Mouse (Mus musculus) frontal cortex, postnatal 36 days (tissue): ENCODE data around the gene Fbxo41.

Experiments
- DNase-seq, 2 experiments: peaks; one replicate each; pipeline ENCODE4 v3.0.0; 2022; ENCODE audit warnings: low spot score in 2 of 2

Fbxo41 gene

DNA sequence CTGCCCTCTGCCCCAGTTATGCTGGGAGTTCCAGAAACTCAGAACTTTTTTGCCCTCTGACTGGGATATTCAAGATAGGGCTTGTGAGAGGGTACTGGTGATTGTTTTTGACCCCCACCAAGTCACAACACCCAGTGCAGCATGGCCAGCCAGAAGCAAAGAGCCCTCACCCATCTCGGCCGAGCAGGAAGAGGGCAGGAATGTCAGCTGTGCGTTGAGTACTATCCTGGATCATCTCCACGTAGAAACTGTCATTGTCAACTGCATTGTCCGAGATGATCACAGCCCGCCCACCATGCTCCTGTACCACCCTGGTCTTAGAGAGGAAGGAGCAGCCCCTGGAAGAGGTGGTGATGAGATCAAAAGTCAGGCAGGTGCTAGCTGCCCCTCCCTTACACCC is 55.4 kb downstream of the Fbxo41 start:
- DNase-seq, result no peak

DNA sequence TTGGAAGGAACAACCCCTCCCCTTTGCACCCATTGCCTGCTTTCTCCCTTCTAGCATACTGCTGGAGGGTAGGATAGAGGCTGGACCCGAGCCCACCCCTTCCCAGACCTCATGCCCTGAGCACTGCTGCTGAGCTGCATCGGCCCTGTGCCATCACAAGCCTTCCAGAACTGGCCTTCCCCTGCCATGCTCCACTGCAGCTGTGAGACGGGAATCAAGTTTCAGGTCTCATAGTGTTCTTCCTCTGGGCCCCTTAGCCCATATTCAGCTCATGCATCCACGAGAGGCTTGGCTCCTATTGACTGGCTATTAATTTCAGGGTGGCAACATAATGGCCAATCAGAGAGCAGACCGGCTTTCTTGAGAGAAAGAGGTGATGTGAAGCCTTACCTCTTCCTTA is 57.5 kb downstream of the Fbxo41 start:
- no peak for DNase-seq

DNA sequence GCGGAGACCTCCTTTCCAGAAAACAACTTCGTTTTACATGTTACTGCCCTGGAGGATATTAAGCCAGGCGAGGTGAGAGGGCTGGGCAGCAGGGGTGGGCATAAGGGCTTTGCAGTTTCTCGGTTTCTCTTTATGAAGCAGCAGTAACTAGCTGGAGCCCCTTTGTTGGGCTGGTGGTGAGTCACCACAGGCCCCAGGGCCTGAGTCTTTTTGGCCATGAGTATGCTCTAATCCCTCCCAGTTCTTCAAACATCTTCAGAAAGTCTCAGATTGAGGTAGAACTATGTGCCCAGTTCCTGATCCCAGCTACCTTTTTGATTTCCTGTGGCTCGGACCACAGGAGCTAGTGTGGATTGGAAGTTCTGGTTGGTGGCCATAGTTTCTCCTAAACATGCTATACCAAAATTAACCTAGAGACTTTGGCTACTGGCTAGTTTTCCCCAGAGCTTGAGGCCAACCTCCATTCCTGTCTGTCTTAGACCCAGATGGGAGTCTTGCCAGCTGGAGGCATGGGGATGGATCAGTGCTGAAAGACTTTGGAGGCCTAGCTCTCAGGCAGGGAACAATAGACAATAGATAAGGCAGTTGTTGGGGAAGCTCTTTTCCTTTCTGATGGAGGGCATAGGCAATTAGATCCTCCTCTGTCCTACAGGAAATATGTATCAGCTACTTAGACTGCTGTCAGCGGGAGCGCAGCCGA is 58.4 kb downstream of the Fbxo41 start:
- DNase-seq, result no peak

DNA sequence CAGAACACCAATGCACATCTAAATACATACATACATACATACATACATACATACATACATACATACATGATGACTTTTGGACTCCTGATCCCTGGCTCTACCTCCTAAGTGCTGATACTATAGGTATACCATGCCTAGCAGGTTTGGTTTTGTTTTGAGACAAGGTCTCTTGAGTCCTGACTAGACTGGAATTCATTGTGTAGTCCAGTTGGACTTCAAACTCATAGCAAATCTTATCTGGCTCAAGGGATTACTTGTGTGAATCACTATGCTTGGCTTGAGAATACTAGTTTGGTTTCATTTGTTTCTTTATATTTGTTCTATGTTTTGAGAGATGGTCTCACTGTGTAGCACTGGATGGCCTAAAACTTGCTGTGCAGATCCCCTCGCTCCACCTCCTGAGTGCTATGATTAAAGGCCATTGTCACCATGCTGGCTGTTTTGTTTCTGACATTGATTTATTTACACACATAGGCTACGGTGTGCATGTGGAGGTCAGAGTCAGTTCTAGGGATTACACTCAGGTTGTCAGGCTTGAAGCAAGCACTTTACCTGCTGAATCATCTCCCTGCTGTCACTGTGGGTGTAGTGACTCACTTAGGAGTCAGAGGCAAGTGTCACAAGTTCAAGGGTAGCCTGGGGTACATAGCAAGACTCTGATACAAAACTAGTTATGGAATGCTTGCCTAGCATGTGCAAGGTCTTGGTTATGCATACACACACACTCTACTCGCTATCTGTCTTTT is 59.1 kb downstream of the Fbxo41 start:
- DNase-seq, result no peak

DNA sequence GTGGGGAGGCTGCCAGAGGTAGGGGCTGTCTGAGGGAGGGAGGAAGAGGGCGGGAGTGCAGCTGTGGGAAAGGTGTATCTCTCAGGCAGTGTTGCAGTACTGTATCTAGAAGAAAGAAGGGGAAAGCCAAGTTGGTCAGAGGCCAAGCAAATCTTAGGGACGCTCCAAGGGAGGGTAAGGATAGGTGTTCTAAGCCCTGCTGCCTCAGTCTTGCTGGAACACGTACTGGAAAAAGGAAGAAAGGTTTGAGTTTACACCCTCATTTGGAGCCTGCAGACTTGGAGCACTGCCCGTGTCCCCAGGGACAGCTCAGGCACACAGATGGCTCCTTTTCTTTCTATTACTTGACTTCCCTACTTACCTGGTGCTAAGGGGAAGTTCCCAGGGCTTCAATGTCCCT is 61.7 kb downstream of the Fbxo41 start:
- DNase-seq, result no peak

DNA sequence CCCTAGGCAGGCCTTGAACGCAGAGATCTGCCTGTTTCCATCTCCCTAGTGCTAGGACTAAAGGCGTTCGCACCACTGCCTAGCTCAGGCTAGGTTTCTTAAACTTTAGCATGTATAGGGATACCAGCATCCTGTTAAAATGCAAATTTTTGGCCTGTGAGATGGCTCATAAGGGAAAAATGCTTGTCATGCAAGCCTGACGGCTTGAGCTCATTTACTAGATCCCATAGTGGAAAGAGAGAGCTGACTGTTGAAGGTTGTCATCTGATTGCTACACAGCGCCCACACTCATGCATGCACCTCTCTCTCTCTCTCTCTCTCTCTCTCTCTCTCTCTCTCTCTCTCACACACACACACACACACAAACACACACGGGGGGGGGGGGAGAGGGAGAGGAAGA is 66.2 kb downstream of the Fbxo41 start:
- DNase-seq, result no peak

DNA sequence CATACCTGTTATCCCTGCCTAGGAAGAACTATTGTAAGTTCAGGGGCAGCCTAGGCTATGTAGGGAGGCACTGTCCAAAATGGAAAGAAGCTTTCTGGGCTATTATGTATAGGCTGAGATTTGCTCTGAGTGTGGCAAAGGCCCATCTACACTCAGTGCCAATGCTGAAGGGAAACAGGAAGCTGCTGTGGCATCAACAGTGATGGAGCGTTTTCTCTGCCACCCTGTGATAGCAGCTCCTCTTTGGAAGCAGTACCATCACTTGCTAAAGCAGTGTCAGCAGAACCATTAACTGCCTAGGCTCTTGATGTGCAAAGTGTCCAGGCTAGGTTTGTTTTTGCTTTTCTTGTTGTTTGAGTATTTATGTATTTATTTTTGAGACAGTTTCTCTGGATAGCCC is 66.6 kb downstream of the Fbxo41 start:
- no peak for DNase-seq

DNA sequence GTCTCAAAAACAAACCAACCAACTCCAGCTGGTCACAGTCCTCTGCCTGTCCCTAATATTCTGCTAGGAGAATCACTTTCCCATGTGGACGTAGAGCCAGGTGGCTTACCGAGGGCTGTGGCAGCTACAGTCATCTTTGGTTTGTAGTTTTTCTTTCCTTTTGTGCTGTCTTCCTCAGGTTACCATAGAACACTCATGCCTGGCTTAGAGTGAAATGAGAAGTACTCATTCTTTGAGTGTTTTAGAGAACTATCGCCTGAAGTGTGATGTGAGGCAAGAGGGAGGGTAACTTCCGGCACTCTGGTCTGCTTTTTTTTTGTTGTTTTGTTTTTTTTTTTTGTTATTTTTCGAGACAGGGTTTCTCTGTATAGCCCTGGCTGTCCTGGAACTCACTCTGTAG is 68.9 kb downstream of the Fbxo41 start:
- no peak for DNase-seq

DNA sequence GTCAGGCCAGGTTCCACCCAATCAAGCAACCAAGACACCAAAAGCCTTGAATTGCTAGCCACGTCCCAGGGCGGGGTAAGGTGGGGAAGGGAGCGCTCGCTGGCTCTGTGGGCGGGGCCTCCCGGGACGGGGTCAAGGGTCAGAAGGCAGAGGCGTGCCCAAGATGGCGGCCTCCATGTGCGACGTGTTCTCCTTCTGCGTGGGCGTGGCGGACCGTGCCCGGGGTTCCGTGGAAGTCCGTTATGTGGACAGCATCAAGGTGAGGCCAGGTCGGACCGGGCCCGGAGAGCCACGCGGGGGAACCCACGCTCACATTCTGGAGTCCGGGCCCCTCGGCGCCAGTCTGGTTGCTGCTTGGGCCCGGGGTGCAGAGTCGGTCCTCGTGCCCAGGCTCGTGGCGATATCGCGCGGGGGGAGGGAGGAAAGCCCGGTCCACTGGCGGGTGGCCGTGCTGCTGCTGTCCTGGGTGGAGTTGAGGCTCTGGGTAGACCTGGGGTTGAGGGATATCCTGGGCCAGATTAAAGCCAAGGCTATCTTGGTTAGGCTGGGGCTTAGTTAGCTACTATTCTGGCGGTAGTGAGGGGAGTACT is 70.9 kb downstream of the Fbxo41 start, which contains the start of gene Smyd5:
Smyd5 (plus strand) TSS at position 148 of the 590 bp plus-strand sequence.
- peak; percentile 73 to 76 for DNase-seq

DNA sequence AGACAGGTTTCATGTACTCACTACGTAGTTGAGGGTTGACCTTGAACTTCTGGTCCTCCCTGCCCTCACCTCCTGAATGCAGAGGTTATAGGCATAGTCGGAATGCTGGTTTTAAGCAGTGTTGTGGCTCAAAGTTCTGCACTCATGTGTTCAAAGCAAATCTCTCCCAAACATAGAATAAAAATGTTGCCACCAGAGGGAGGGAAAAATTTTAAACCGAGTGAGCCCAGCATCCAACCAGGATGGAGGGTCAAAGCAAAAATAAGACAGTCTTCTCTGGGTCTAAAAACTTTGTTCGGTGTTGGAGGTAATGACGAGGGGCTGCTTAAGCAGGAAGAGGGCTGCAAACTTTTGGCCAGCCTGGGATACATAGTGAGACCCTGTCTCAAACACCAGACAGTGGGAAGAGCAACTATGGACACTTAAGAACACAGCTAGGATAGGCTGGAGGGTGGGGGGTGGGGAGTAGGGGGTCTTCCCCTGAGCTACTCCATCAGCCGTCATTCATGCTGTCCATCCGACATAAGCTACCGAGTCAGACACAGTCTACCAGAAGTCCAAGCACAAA is 71.4 kb downstream of the Fbxo41 start:
- DNase-seq, result no peak

DNA sequence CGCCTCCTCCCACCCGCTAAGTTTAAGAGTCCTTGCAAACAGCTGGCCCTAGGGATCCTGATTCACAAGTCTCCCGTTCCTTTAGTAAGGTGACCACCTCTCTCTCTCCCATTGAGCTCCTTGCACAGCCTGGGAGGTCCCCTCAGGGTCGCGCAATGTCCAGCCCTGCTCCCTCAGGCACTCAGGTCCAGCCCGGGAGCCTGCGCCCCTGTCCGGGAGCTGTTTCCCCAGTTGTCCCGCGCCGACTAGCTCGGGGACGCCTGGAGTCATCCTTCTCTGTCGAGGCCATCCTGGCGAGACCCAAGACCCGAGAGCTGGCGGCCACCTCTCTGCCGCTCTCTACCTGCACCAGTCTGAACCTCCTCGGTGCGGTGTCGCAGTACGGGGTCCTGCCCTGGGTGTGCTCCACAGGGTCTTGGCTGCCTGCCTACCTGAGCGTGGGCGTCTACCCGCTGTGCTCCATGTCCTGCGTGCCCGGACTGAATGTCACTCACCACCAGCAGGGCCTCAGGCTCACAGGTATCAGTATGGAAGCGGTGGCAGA is 78.9 kb downstream of the Fbxo41 start, which contains the start of gene Noto:
Noto (plus strand) TSS at position 51 of the 544 bp plus-strand sequence.
- DNase-seq, result no peak
